Mouse (Mus musculus): ENCODE measurements around the gene Nup188.

DNA sequence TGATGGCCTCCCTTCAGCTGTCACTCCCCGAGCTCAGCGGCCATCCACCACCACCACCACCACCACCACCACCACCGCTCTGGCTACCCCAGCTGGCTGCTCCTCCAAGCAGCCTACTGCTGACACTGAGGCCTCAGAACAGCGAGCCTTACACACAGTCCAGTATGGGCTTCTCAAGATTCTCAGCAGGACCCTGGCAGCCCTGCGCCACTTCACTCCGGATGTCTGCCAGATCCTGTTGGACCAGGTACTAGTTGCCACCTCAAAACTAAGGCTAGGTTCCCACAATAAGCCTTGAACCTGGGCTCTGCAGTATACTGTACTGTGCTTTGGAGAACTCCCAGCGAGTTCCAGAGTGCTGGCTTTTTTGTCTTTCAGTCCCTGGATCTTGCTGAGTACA lies 56.3 kb downstream of the Nup188 start:
- TF ChIP-seq CTCF (IDR thresholded peaks at IDR 0.05; ENCODE audit: low read depth) (no peak), EP300 (optimal IDR thresholded peaks at IDR 0.05) (no peak)

Data from stomach, postnatal 0 days (tissue).